Mouse (Mus musculus): ENCODE measurements around the gene C2cd4c. TPM values are rescaled to one million over a fixed set of nuclear protein-coding genes. Genes with fewer than 3 reads are reported as not detected.
A peak's percentile ranks its signal among the peaks of the same experiment; 100 is the strongest.

Gene C2cd4c
- total RNA-seq (2021) = 10 to 100 TPM; 13.3 to 14.2 TPM

GRCm38 (mm10) chr10:79613578-79614304 is at the start of gene C2cd4c:
Gene C2cd4c, minus strand, starts transcription at chr10:79614025.
- intact Hi-C loops (cut with DNase I) = no loop called here
- peak; percentile 59 to 79 for DNase-seq (ENCODE audit: extremely low spot score in 1 of 2, low spot score in 2 of 2)

- intact Hi-C loops (cut with DNase I) = no loop called here
- no peak for DNase-seq (ENCODE audit: extremely low spot score in 1 of 2, low spot score in 2 of 2)
Measured at GRCm38 (mm10) chr10:79661861-79662260, 48.0 kb upstream of the C2cd4c start.

- no peak for DNase-seq (ENCODE audit: extremely low spot score in 1 of 2, low spot score in 2 of 2)
- intact Hi-C loops (cut with DNase I) = no loop called here
Measured at GRCm38 (mm10) chr10:79660298-79660697, 46.5 kb upstream of the C2cd4c start.

GRCm38 (mm10) chr10:79658829-79659228 is 45.0 kb upstream of the C2cd4c start:
- peak in 1 of 2 experiments; percentile 63 for DNase-seq (ENCODE audit: extremely low spot score in 1 of 2, low spot score in 2 of 2)
- intact Hi-C loops (cut with DNase I) = no loop called here

- intact Hi-C loops (cut with DNase I) = no loop called here
- DNase-seq (ENCODE audit: extremely low spot score in 1 of 2, low spot score in 2 of 2) = peak in 1 of 2 experiments; percentile 71
Measured at GRCm38 (mm10) chr10:79654946-79655395, 41.1 kb upstream of the C2cd4c start.

GRCm38 (mm10) chr10:79652789-79653188 is 39.0 kb upstream of the C2cd4c start:
- intact Hi-C loops (cut with DNase I) = no loop called here
- no peak for DNase-seq (ENCODE audit: extremely low spot score in 1 of 2, low spot score in 2 of 2)

GRCm38 (mm10) chr10:79649070-79649751 is 35.4 kb upstream of the C2cd4c start:
- intact Hi-C loops (cut with DNase I) = loop anchor here (2.0 kb wide), 1 partner anchor 54 kb away; no protein-coding TSS in a partner anchor
- DNase-seq (ENCODE audit: extremely low spot score in 1 of 2, low spot score in 2 of 2) = peak; percentile 66 to 78

- DNase-seq (ENCODE audit: extremely low spot score in 1 of 2, low spot score in 2 of 2) = no peak
- intact Hi-C loops (cut with DNase I) = no loop called here
Measured at GRCm38 (mm10) chr10:79645711-79646110, 31.9 kb upstream of the C2cd4c start, which contains the start of gene Odf3l2. Gene Odf3l2, minus strand, starts transcription at chr10:79645738.

- intact Hi-C loops (cut with DNase I) = no loop called here
- peak in 1 of 2 experiments; percentile 76 for DNase-seq (ENCODE audit: extremely low spot score in 1 of 2, low spot score in 2 of 2)
Measured at GRCm38 (mm10) chr10:79638486-79639204, 24.8 kb upstream of the C2cd4c start.

- DNase-seq (ENCODE audit: extremely low spot score in 1 of 2, low spot score in 2 of 2) = peak; percentile 79 to 90
- intact Hi-C loops (cut with DNase I) = no loop called here
Measured at GRCm38 (mm10) chr10:79637128-79638110, 23.6 kb upstream of the C2cd4c start, which contains the start of gene Shc2. Gene Shc2, minus strand, starts transcription at chr10:79637918.

- DNase-seq (ENCODE audit: extremely low spot score in 1 of 2, low spot score in 2 of 2) = no peak
- intact Hi-C loops (cut with DNase I) = no loop called here
Measured at GRCm38 (mm10) chr10:79636287-79636686, 22.5 kb upstream of the C2cd4c start.

- DNase-seq (ENCODE audit: extremely low spot score in 1 of 2, low spot score in 2 of 2) = no peak
- intact Hi-C loops (cut with DNase I) = no loop called here
Measured at GRCm38 (mm10) chr10:79633006-79633777, 19.4 kb upstream of the C2cd4c start.

- intact Hi-C loops (cut with DNase I) = no loop called here
- peak in 1 of 2 experiments; percentile 67 for DNase-seq (ENCODE audit: extremely low spot score in 1 of 2, low spot score in 2 of 2)
Measured at GRCm38 (mm10) chr10:79631432-79631831, 17.6 kb upstream of the C2cd4c start.

- no peak for DNase-seq (ENCODE audit: extremely low spot score in 1 of 2, low spot score in 2 of 2)
- intact Hi-C loops (cut with DNase I) = no loop called here
Measured at GRCm38 (mm10) chr10:79628377-79628776, 14.6 kb upstream of the C2cd4c start.

- intact Hi-C loops (cut with DNase I) = no loop called here
- DNase-seq (ENCODE audit: extremely low spot score in 1 of 2, low spot score in 2 of 2) = no peak
Measured at GRCm38 (mm10) chr10:79626156-79626555, 12.3 kb upstream of the C2cd4c start.

- DNase-seq (ENCODE audit: extremely low spot score in 1 of 2, low spot score in 2 of 2) = no peak
- intact Hi-C loops (cut with DNase I) = no loop called here
Measured at GRCm38 (mm10) chr10:79625398-79625797, 11.6 kb upstream of the C2cd4c start.

- intact Hi-C loops (cut with DNase I) = no loop called here
Measured at GRCm38 (mm10) chr10:79623950-79624349, 10.1 kb upstream of the C2cd4c start.

More at GRCm38 (mm10) chr10:79623950-79624349, 10.1 kb upstream of the C2cd4c start:
- no peak for DNase-seq (ENCODE audit: extremely low spot score in 1 of 2, low spot score in 2 of 2)
